Comparison of ENCODE assay signal across 21 mouse cellular contexts in genomic region chr7:112816016-112816415, GRCm38 (mm10).
"Had no signal": no experiment of that assay in that cellular context is flagged by ENCODE, and none has a peak within 500 bp of the region (broad histone marks: within the 10 kb centered on the region; RNA-seq: fewer than 3 reads in every experiment).

No protein-coding gene starts in this region.

- H3K4me2 ChIP-seq: limb, embryonic 13.5 days; liver, embryonic 12.5 days; liver, embryonic 15.5 days; lung, embryonic 15.5 days; midbrain, embryonic 13.5 days; neural tube, embryonic 12.5 days; neural tube, embryonic 15.5 days had no signal

- H3K36me3 ChIP-seq: limb, embryonic 13.5 days; liver, embryonic 12.5 days; liver, embryonic 15.5 days; lung, embryonic 15.5 days; midbrain, embryonic 10.5 days; midbrain, embryonic 13.5 days; neural tube, embryonic 12.5 days; neural tube, embryonic 15.5 days had no signal

- H3K4me1 ChIP-seq: liver, embryonic 12.5 days; liver, embryonic 15.5 days; megakaryocyte, embryonic 14.5 days had no signal

- H3K9me3 ChIP-seq: limb, embryonic 10.5 days; limb, embryonic 13.5 days; liver, embryonic 12.5 days; liver, embryonic 15.5 days; lung, embryonic 15.5 days; megakaryocyte, embryonic 14.5 days; midbrain, embryonic 10.5 days; midbrain, embryonic 13.5 days; neural tube, embryonic 12.5 days; neural tube, embryonic 15.5 days had no signal

- DNase-seq: kidney, adult 8-10 months; kidney, postnatal 14 days; layer of hippocampus, adult 9-11 months; liver; lung, adult 18-20 months; lung, postnatal 10 days; lung, postnatal 36 days; thymus, adult 2 months; thymus, postnatal 14 days; thymus, postnatal 4 days had no signal

- H3K9ac ChIP-seq: limb, embryonic 13.5 days; liver, embryonic 12.5 days; liver, embryonic 15.5 days; lung, embryonic 15.5 days; midbrain, embryonic 13.5 days; neural tube, embryonic 12.5 days; neural tube, embryonic 15.5 days had no signal

- ATAC-seq: liver, embryonic 12.5 days; midbrain, embryonic 13.5 days had no signal

- H3K4me3 ChIP-seq: layer of hippocampus, adult 2 months; limb, embryonic 10.5 days; limb, embryonic 13.5 days; liver, embryonic 12.5 days; liver, embryonic 15.5 days; lung, embryonic 15.5 days; megakaryocyte, embryonic 14.5 days; midbrain, embryonic 10.5 days; midbrain, embryonic 13.5 days; neural tube, embryonic 12.5 days; neural tube, embryonic 15.5 days had no signal

- H3K27me3 ChIP-seq: limb, embryonic 13.5 days; liver, embryonic 12.5 days; liver, embryonic 15.5 days; lung, embryonic 15.5 days; neural tube, embryonic 12.5 days; neural tube, embryonic 15.5 days had no signal

- H3K27ac ChIP-seq: layer of hippocampus, adult 2 months; limb, embryonic 10.5 days; limb, embryonic 13.5 days; liver, embryonic 12.5 days; liver, embryonic 15.5 days; lung, embryonic 15.5 days; midbrain, embryonic 10.5 days; midbrain, embryonic 13.5 days; neural tube, embryonic 12.5 days; neural tube, embryonic 15.5 days had no signal
